Mouse (Mus musculus) MEL (cell line): Measurements from ENCODE around the gene Efna5.

Source experiments
- CTCF ChIP-seq, 3 experiments: IDR thresholded peaks in 2 of 3; conservative IDR thresholded peaks in 1 of 3; 2 replicates each; pipeline ENCODE4 v1.5.1; 2011 to 2012; ENCODE audit warnings: low read length in 3 of 3, low read depth in 2 of 3, mild to moderate bottlenecking in 2 of 3, improper control_type of control experiment in 1 of 3, inconsistent platforms in 1 of 3, mixed read lengths in 1 of 3, moderate library complexity in 1 of 3; ENCODE audit not compliant: control insufficient read depth in 1 of 3, insufficient read depth in 1 of 3, poor library complexity in 1 of 3, severe bottlenecking in 1 of 3
- EP300 ChIP-seq, 2 experiments: IDR thresholded peaks; 2 replicates each; pipeline ENCODE4 v1.6.1; 2011; ENCODE audit warnings: improper control_type of control experiment in 2 of 2, low read length in 2 of 2, low read depth in 1 of 2, mild to moderate bottlenecking in 1 of 2
- ETS1 ChIP-seq: IDR thresholded peaks from 2 replicates; pipeline ENCODE4 v1.6.1; 2012; ENCODE audit warnings: low read depth, mild to moderate bottlenecking, inconsistent platforms, low read length, improper control_type of control experiment, moderate library complexity
- KAT2A ChIP-seq: conservative IDR thresholded peaks from 2 replicates; pipeline ENCODE4 v1.6.1; 2012; ENCODE audit warnings: low read depth, low read length, improper control_type of control experiment, inconsistent platforms
- MYC ChIP-seq: IDR thresholded peaks from 2 replicates; pipeline ENCODE4 v1.6.1; 2011; ENCODE audit warnings: low read depth, mild to moderate bottlenecking, low read length, improper control_type of control experiment, moderate library complexity
- POLR2A ChIP-seq, 2 experiments: IDR thresholded peaks; 2 replicates each; pipeline ENCODE4 v1.6.1; 2011 to 2012; ENCODE audit warnings: low read length in 2 of 2, mild to moderate bottlenecking in 2 of 2, control low read depth in 1 of 2, improper control_type of control experiment in 1 of 2, low read depth in 1 of 2, moderate library complexity in 1 of 2; ENCODE audit not compliant: control insufficient read depth in 1 of 2, insufficient read depth in 1 of 2, poor library complexity in 1 of 2
- POLR2AphosphoS2 ChIP-seq: IDR thresholded peaks from 2 replicates; pipeline ENCODE4 v1.6.1; 2011; ENCODE audit warnings: low read length, improper control_type of control experiment
- SMC3 ChIP-seq: IDR thresholded peaks from 2 replicates; pipeline ENCODE4 v1.6.1; 2011; ENCODE audit warnings: low read depth, low read length, improper control_type of control experiment

- TF ChIP-seq POLR2A (IDR thresholded peaks at IDR 0.05; ENCODE audit: control insufficient read depth in 1 of 2, insufficient read depth in 1 of 2, low read depth in 1 of 2, low read length in 2 of 2, poor library complexity in 1 of 2): no peak
- TF ChIP-seq POLR2AphosphoS2: no peak
- TF ChIP-seq CTCF (IDR thresholded peaks at IDR 0.05 in 2 of 3, conservative IDR thresholded peaks at IDR 0.05 in 1 of 3; ENCODE audit: control insufficient read depth in 1 of 3, insufficient read depth in 1 of 3, low read depth in 2 of 3, low read length in 3 of 3, poor library complexity in 1 of 3, severe bottlenecking in 1 of 3): no peak
- no peak for TF ChIP-seq MYC
- no peak for TF ChIP-seq EP300 (IDR thresholded peaks at IDR 0.05; ENCODE audit: low read depth in 1 of 2, low read length in 2 of 2)
- no peak for TF ChIP-seq ETS1
- TF ChIP-seq KAT2A: no peak
- TF ChIP-seq SMC3: no peak
Measured at GRCm38 (mm10) chr17:62642447-62643145, 238.5 kb downstream of the Efna5 start.
